Mouse (Mus musculus) C2C12 (cell line): ENCODE measurements around the gene Ly75.

ENCODE experiments used
- CEBPB ChIP-seq: IDR thresholded peaks from one replicate; pipeline ENCODE4 v1.6.1; 2011; ENCODE audit warnings: low read depth, mild to moderate bottlenecking, control low read depth, moderate library complexity
- CTCF ChIP-seq: IDR thresholded peaks from one replicate; pipeline ENCODE4 v1.5.1; 2011; ENCODE audit not compliant: control insufficient read depth, insufficient read depth, insufficient read length
- FOSL1 ChIP-seq: IDR thresholded peaks from one replicate; pipeline ENCODE4 v1.8.0; 2011; ENCODE audit warnings: mild to moderate bottlenecking, low read length; ENCODE audit not compliant: poor library complexity, insufficient read depth, severe bottlenecking
- USF1 ChIP-seq: IDR thresholded peaks from one replicate; pipeline ENCODE4 v1.6.1; 2011; ENCODE audit warnings: low read depth, mild to moderate bottlenecking, control low read depth, moderate library complexity

DNA sequence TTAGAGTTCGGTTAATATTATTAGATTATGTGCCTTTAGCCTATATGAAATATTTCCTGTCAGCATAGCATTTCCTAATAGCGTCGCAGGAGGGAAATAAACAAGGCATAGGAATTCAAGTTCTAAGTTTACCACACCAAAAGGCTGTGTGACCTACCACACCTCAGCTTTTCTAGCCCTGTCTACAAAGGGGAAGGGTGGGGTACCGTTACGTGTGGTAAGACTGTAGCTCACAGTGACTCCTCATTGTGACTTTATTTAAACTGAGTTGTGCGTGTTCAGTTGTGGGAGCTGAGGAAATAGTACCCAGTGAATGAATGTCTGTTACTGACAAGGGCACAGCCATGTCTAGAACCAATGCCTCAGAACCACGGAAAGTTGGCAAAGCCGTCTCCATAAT is 8.0 kb downstream of the Ly75 start:
- TF ChIP-seq CTCF (no peak), FOSL1 (no peak), USF1 (no peak), CEBPB (no peak)
